Mouse (Mus musculus) neural tube, embryonic 10.5 days (tissue): ENCODE results near the gene Bspry.
A peak's percentile ranks its signal among the peaks of the same experiment; 100 is the strongest.

Experiments used
- DNase-seq: peaks from one replicate; pipeline ENCODE4 v3.0.0-alpha.2; 2017; ENCODE audit warnings: low spot score; ENCODE audit errors: extremely low spot score

Bspry gene

GRCm38 (mm10) chr4:62515490-62515889 lies 35.6 kb downstream of the Bspry start:
- DNase-seq = no peak

- DNase-seq = no peak
Measured at GRCm38 (mm10) chr4:62516079-62516478, 36.2 kb downstream of the Bspry start.

GRCm38 (mm10) chr4:62516579-62516978 lies 36.7 kb downstream of the Bspry start:
- DNase-seq = no peak

GRCm38 (mm10) chr4:62517046-62517445 lies 37.2 kb downstream of the Bspry start:
- DNase-seq = no peak

- DNase-seq = no peak
Measured at GRCm38 (mm10) chr4:62517538-62518415, 37.9 kb downstream of the Bspry start.

- no peak for DNase-seq
Measured at GRCm38 (mm10) chr4:62518416-62519121, 38.7 kb downstream of the Bspry start.

- DNase-seq = no peak
Measured at GRCm38 (mm10) chr4:62519122-62519848, 39.4 kb downstream of the Bspry start.

- DNase-seq = peak; percentile 90
Measured at GRCm38 (mm10) chr4:62519849-62520233, 40.0 kb downstream of the Bspry start, which contains the start of gene Alad. Gene Alad, minus strand, starts transcription at chr4:62519918.

GRCm38 (mm10) chr4:62520892-62521400 lies 41.1 kb downstream of the Bspry start:
- DNase-seq = no peak

- peak; percentile 98 for DNase-seq
Measured at GRCm38 (mm10) chr4:62524651-62525488, 45.0 kb downstream of the Bspry start, which contains the start of the genes Pole3 and 4933430I17Rik. Gene Pole3, minus strand, starts transcription at chr4:62525068. Gene 4933430I17Rik, plus strand, starts transcription at chr4:62525369.

GRCm38 (mm10) chr4:62525489-62525811 lies 45.6 kb downstream of the Bspry start:
- DNase-seq = no peak

GRCm38 (mm10) chr4:62526256-62526655 lies 46.4 kb downstream of the Bspry start:
- DNase-seq = no peak

GRCm38 (mm10) chr4:62527655-62528054 lies 47.8 kb downstream of the Bspry start:
- DNase-seq = no peak

- no peak for DNase-seq
Measured at GRCm38 (mm10) chr4:62533729-62534128, 53.9 kb downstream of the Bspry start.

GRCm38 (mm10) chr4:62541802-62542201 lies 61.9 kb downstream of the Bspry start:
- DNase-seq = no peak

GRCm38 (mm10) chr4:62543782-62544181 lies 63.9 kb downstream of the Bspry start:
- no peak for DNase-seq

GRCm38 (mm10) chr4:62544801-62545200 lies 64.9 kb downstream of the Bspry start:
- no peak for DNase-seq
